In the genomic region with DNA sequence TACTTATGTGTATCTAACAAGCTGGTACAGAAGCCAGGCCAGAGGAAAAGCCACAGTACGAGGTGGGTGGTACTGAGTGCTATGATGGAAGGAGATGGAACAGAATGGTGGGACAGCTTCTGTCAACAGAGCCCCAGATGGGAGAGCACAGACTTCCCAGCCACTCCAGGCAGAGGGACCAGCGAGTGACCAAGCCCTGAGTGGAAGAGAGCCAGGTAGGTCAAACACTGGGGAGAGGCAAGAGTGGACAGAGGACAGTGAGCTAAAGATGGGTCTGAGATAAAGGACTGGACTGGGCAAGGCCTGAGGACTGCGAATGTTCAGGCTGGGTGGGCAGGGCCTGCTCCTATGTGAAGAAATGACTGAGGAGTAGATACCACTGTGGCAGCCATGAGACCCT, we compare ENCODE assay signal across 19 mouse cellular contexts. TPM values are rescaled to one million over a fixed set of nuclear protein-coding genes. Genes with fewer than 3 reads are reported as not detected.
DNase-seq lines count a peak whose midpoint lies in the region; ATAC-seq lines count a peak whose summit lies in the region.
"Had no signal": no experiment of that assay in that cellular context is flagged by ENCODE, and none has a peak within 500 bp of the region (broad histone marks: within the 10 kb centered on the region; RNA-seq: fewer than 3 reads in every experiment).

No protein-coding gene starts in this region.

- H3K4me1 ChIP-seq in limb, embryonic 10.5 days: peaks cover 8% of the 10 kb centered on the region
- H3K4me1 ChIP-seq in midbrain, embryonic 16.5 days (ENCODE audit: control insufficient read depth, insufficient read depth, low read length): no peaks in the 10 kb centered on the region
- no peaks in the 10 kb centered on the region for H3K4me1 ChIP-seq in midbrain, embryonic 13.5 days (replicated peaks)
- H3K4me1 ChIP-seq: forebrain, embryonic 12.5 days; hindbrain, embryonic 13.5 days had no signal

- H3K4me2 ChIP-seq in midbrain, embryonic 16.5 days (ENCODE audit: low read length): no peak overlapping the region
- no peak overlapping the region for H3K4me2 ChIP-seq in midbrain, embryonic 13.5 days (replicated peaks)
- H3K4me2 ChIP-seq: embryonic facial prominence, embryonic 13.5 days; forebrain, embryonic 12.5 days; heart, embryonic 11.5 days; heart, embryonic 15.5 days; hindbrain, embryonic 13.5 days had no signal

- no peaks in the 10 kb centered on the region for H3K36me3 ChIP-seq in limb, embryonic 10.5 days
- H3K36me3 ChIP-seq in midbrain, embryonic 16.5 days (ENCODE audit: control insufficient read depth, insufficient read depth, low read length): no peaks in the 10 kb centered on the region
- H3K36me3 ChIP-seq in midbrain, embryonic 13.5 days: no peaks in the 10 kb centered on the region
- H3K36me3 ChIP-seq: embryonic facial prominence, embryonic 13.5 days; forebrain, embryonic 12.5 days; heart, embryonic 15.5 days; hindbrain, embryonic 13.5 days had no signal

- H3K9me3 ChIP-seq in limb, embryonic 10.5 days (replicated peaks): no peaks in the 10 kb centered on the region
- H3K9me3 ChIP-seq in midbrain, embryonic 16.5 days (replicated peaks; ENCODE audit: control insufficient read depth, low read length, poor library complexity, severe bottlenecking): no peaks in the 10 kb centered on the region
- no peaks in the 10 kb centered on the region for H3K9me3 ChIP-seq in midbrain, embryonic 13.5 days
- H3K9me3 ChIP-seq: embryonic facial prominence, embryonic 13.5 days; forebrain, embryonic 12.5 days; heart, embryonic 15.5 days; hindbrain, embryonic 13.5 days had no signal

- no peak overlapping the region for H3K4me3 ChIP-seq in limb, embryonic 10.5 days
- H3K4me3 ChIP-seq in midbrain, embryonic 16.5 days (ENCODE audit: low read depth, low read length): no peak overlapping the region
- no peak overlapping the region for H3K4me3 ChIP-seq in midbrain, embryonic 13.5 days (replicated peaks)
- H3K4me3 ChIP-seq: embryonic facial prominence, embryonic 13.5 days; forebrain, embryonic 12.5 days; heart, adult 2 months; heart, embryonic 15.5 days; hindbrain, embryonic 13.5 days had no signal

- H3K27me3 ChIP-seq in limb, embryonic 10.5 days (ENCODE audit: low read depth, poor library complexity, severe bottlenecking): no peaks in the 10 kb centered on the region
- no peaks in the 10 kb centered on the region for H3K27me3 ChIP-seq in midbrain, embryonic 16.5 days (ENCODE audit: control insufficient read depth, insufficient read depth, low read depth, low read length)
- H3K27me3 ChIP-seq in midbrain, embryonic 13.5 days: no peaks in the 10 kb centered on the region
- H3K27me3 ChIP-seq: embryonic facial prominence, embryonic 13.5 days; forebrain, embryonic 12.5 days; heart, embryonic 15.5 days; hindbrain, embryonic 13.5 days had no signal

- no peak overlapping the region for H3K27ac ChIP-seq in limb, embryonic 10.5 days
- H3K27ac ChIP-seq in midbrain, embryonic 16.5 days (ENCODE audit: low read length): no peak overlapping the region
- H3K27ac ChIP-seq in midbrain, embryonic 13.5 days: no peak overlapping the region
- H3K27ac ChIP-seq: embryonic facial prominence, embryonic 13.5 days; forebrain, embryonic 12.5 days; heart, adult 2 months; heart, embryonic 15.5 days; hindbrain, embryonic 13.5 days; hindbrain, postnatal 0 days had no signal

- ATAC-seq in midbrain, embryonic 16.5 days: no peak
- ATAC-seq in midbrain, embryonic 13.5 days: no peak
- ATAC-seq: forebrain, embryonic 16.5 days; hindbrain, postnatal 0 days had no signal

- WGBS in limb, embryonic 10.5 days: 93% methylated on average over 3 of the region's 3 CpGs
- WGBS in midbrain, embryonic 16.5 days: 90% methylated on average over 3 of the region's 3 CpGs
- 87% methylated on average over 3 of the region's 3 CpGs for WGBS in midbrain, embryonic 13.5 days

- H3K9ac ChIP-seq in midbrain, embryonic 16.5 days (ENCODE audit: low read depth, low read length): no peak overlapping the region
- no peak overlapping the region for H3K9ac ChIP-seq in midbrain, embryonic 13.5 days (replicated peaks)
- H3K9ac ChIP-seq: embryonic facial prominence, embryonic 13.5 days; forebrain, embryonic 12.5 days; heart, embryonic 15.5 days; hindbrain, embryonic 13.5 days had no signal

- DNase-seq in cerebellum, adult 11 months: peak; percentile 18
- no peak for DNase-seq in cerebellum, adult 8-10 months
- peak; percentile 21 for DNase-seq in adipocyte (ENCODE audit: low spot score)
- peak; percentile 22 to 52 for DNase-seq in cerebellum, adult 18-20 months
- DNase-seq in cerebellum, postnatal 14 days: peak; percentile 9 to 20
- no peak for DNase-seq in limb, embryonic 10.5 days (ENCODE audit: low spot score)
- DNase-seq: adrenal gland, postnatal 14 days; heart, adult 2 months; heart, postnatal 14 days; kidney, adult 11 months had no signal

RNA-seq across cellular contexts. Expression of a gene that starts 23.5 kb away (rescaled TPM):
- polyA plus RNA-seq in limb, embryonic 10.5 days (2016; fragmentation: Nextera tagmentation; extraction: Ambion mirVana): 24.9 and 32.1 TPM in 2 replicates
- 8.3 and 9.1 TPM in 2 replicates for polyA plus RNA-seq in midbrain, embryonic 16.5 days (2015; fragmentation: Nextera tagmentation; extraction: Ambion mirVana)
- polyA plus RNA-seq in midbrain, embryonic 13.5 days (2015; fragmentation: Nextera tagmentation; extraction: Ambion mirVana): 9.8 and 9.9 TPM in 2 replicates

Comparison
In these comparisons a context has a peak if more than half of its experiments do, and no peak if none do; other contexts are left out.
1. DNase-seq: peak in cerebellum, adult 11 months (single experiment), adipocyte (single experiment), cerebellum, adult 18-20 months (2 of 2) and cerebellum, postnatal 14 days (2 of 2); none in cerebellum, adult 8-10 months (single experiment) and limb, embryonic 10.5 days (single experiment).